Mouse (Mus musculus): Measurements from ENCODE around the gene Ring1. TPM values are rescaled to one million over a fixed set of nuclear protein-coding genes. Genes with fewer than 3 reads are reported as not detected.

Ring1 gene
- total and polyA plus RNA-seq, 2 experiments from 2014 or later: 19.1 to 19.2 TPM

- H3K4me3 ChIP-seq (ENCODE audit: low read length): no peak overlapping the region
- WGBS: 8% methylated on average over 2 of the region's 2 CpGs
Observed at GRCm38 (mm10) chr17:34026221-34026620, 1.7 kb upstream of the Ring1 start.

GRCm38 (mm10) chr17:34025756-34026151 lies 1.3 kb upstream of the Ring1 start:
- peak overlapping the region; percentile 87 for H3K4me3 ChIP-seq (ENCODE audit: low read length)
- H3K36me3 ChIP-seq (ENCODE audit: insufficient read depth, low read length): peaks cover 18% of the 10 kb centered on the region
- WGBS: 7% methylated on average over 6 of the region's 7 CpGs
- DNase-seq (ENCODE audit: low spot score) (peak; percentile 77), ATAC-seq (peak; percentile 21)
- TF ChIP-seq CTCF (IDR thresholded peaks at IDR 0.05; ENCODE audit: low read depth): no peak
- peaks cover 37% of the 10 kb centered on the region for H3K4me1 ChIP-seq (ENCODE audit: insufficient read depth, low read length)
- peak overlapping the region; percentile 92 for H3K9ac ChIP-seq (replicated peaks; ENCODE audit: low read length)
- H3K9me3 ChIP-seq (ENCODE audit: low read length): no peaks in the 10 kb centered on the region
- H3K27me3 ChIP-seq (ENCODE audit: insufficient read depth, low read length): no peaks in the 10 kb centered on the region
- H3K4me2 ChIP-seq (ENCODE audit: low read depth, low read length): peak overlapping the region; percentile 98
- peak overlapping the region; percentile 97 for H3K27ac ChIP-seq

More at GRCm38 (mm10) chr17:34026221-34026620, 1.7 kb upstream of the Ring1 start:
- H3K36me3 ChIP-seq (ENCODE audit: insufficient read depth, low read length): peaks cover 18% of the 10 kb centered on the region
- peak overlapping the region; percentile 98 for H3K4me2 ChIP-seq (ENCODE audit: low read depth, low read length)
- H3K9ac ChIP-seq (replicated peaks; ENCODE audit: low read length): 0 out of 2 replicates have a peak overlapping the region, but pooled peaks have one; percentile 92
- peak overlapping the region; percentile 97 for H3K27ac ChIP-seq
- DNase-seq (ENCODE audit: low spot score): no peak
- H3K27me3 ChIP-seq (ENCODE audit: insufficient read depth, low read length): no peaks in the 10 kb centered on the region
- H3K9me3 ChIP-seq (ENCODE audit: low read length): no peaks in the 10 kb centered on the region
- no peak for TF ChIP-seq CTCF (IDR thresholded peaks at IDR 0.05; ENCODE audit: low read depth)
- peaks cover 38% of the 10 kb centered on the region for H3K4me1 ChIP-seq (ENCODE audit: insufficient read depth, low read length)
- ATAC-seq: no peak

- ATAC-seq: peak; percentile 13
- Histone ChIP-seq H3K4me1 (ENCODE audit: insufficient read depth, low read length) (peaks cover 30% of the 10 kb centered on the region), H3K27ac (peak overlapping the region; percentile 97), H3K27me3 (ENCODE audit: insufficient read depth, low read length) (no peaks in the 10 kb centered on the region), H3K9ac (replicated peaks; ENCODE audit: low read length) (peak overlapping the region; percentile 92), H3K4me2 (ENCODE audit: low read depth, low read length) (peak overlapping the region; percentile 98), H3K36me3 (ENCODE audit: insufficient read depth, low read length) (peaks cover 16% of the 10 kb centered on the region), H3K9me3 (ENCODE audit: low read length) (no peaks in the 10 kb centered on the region), H3K4me3 (ENCODE audit: low read length) (peak overlapping the region; percentile 87)
- TF ChIP-seq CTCF (IDR thresholded peaks at IDR 0.05; ENCODE audit: low read depth): no peak
- 1% methylated on average over 49 of the region's 57 CpGs for WGBS
- peak; percentile 53 for DNase-seq (ENCODE audit: low spot score)
Observed at GRCm38 (mm10) chr17:34024861-34025755, 628 bp upstream of the Ring1 start.

GRCm38 (mm10) chr17:34023678-34024077 lies 802 bp downstream of the Ring1 start:
- Histone ChIP-seq H3K36me3 (ENCODE audit: insufficient read depth, low read length) (peaks cover 3% of the 10 kb centered on the region; the same call in 1 of the 2 replicates), H3K27ac (peak overlapping the region; percentile 97), H3K9me3 (ENCODE audit: low read length) (no peaks in the 10 kb centered on the region), H3K27me3 (ENCODE audit: insufficient read depth, low read length) (no peaks in the 10 kb centered on the region), H3K4me3 (ENCODE audit: low read length) (peak overlapping the region; percentile 87), H3K4me1 (ENCODE audit: insufficient read depth, low read length) (peaks cover 22% of the 10 kb centered on the region), H3K9ac (replicated peaks; ENCODE audit: low read length) (peak overlapping the region; percentile 92), H3K4me2 (ENCODE audit: low read depth, low read length) (peak overlapping the region; percentile 98)
- ATAC-seq (no peak), DNase-seq (ENCODE audit: low spot score) (no peak)
- WGBS: 61% methylated on average over 9 of the region's 9 CpGs
- TF ChIP-seq CTCF (IDR thresholded peaks at IDR 0.05; ENCODE audit: low read depth): no peak

GRCm38 (mm10) chr17:34022987-34023386 lies 1.5 kb downstream of the Ring1 start:
- 97% methylated on average over 20 of the region's 20 CpGs for WGBS
- ATAC-seq: no peak
- TF ChIP-seq CTCF (IDR thresholded peaks at IDR 0.05; ENCODE audit: low read depth): no peak
- Histone ChIP-seq H3K4me3 (ENCODE audit: low read length) (no peak overlapping the region), H3K9me3 (ENCODE audit: low read length) (no peaks in the 10 kb centered on the region), H3K4me1 (ENCODE audit: insufficient read depth, low read length) (peaks cover 17% of the 10 kb centered on the region), H3K4me2 (ENCODE audit: low read depth, low read length) (no peak overlapping the region), H3K27ac (no peak overlapping the region), H3K36me3 (ENCODE audit: insufficient read depth, low read length) (no peaks in the 10 kb centered on the region), H3K9ac (replicated peaks; ENCODE audit: low read length) (no peak overlapping the region), H3K27me3 (ENCODE audit: insufficient read depth, low read length) (no peaks in the 10 kb centered on the region)
- no peak for DNase-seq (ENCODE audit: low spot score)

GRCm38 (mm10) chr17:34022414-34022783 lies 2.1 kb downstream of the Ring1 start:
- no peak overlapping the region for H3K27ac ChIP-seq

More at GRCm38 (mm10) chr17:34022414-34022783, 2.1 kb downstream of the Ring1 start:
- WGBS: 92% methylated on average over 14 of the region's 14 CpGs
- H3K4me1 ChIP-seq (ENCODE audit: insufficient read depth, low read length): peaks cover 14% of the 10 kb centered on the region
- H3K4me2 ChIP-seq (ENCODE audit: low read depth, low read length): no peak overlapping the region
- no peak for TF ChIP-seq CTCF (IDR thresholded peaks at IDR 0.05; ENCODE audit: low read depth)
- ATAC-seq: no peak
- DNase-seq (ENCODE audit: low spot score): no peak
- H3K27me3 ChIP-seq (ENCODE audit: insufficient read depth, low read length): no peaks in the 10 kb centered on the region
- H3K36me3 ChIP-seq (ENCODE audit: insufficient read depth, low read length): no peaks in the 10 kb centered on the region
- H3K9ac ChIP-seq (replicated peaks; ENCODE audit: low read length): no peak overlapping the region
- H3K9me3 ChIP-seq (ENCODE audit: low read length): no peaks in the 10 kb centered on the region
- no peak overlapping the region for H3K4me3 ChIP-seq (ENCODE audit: low read length)
